ENCODE assay signal across 15 mouse cellular contexts in genomic region chr13:85290651-85291050, GRCm38 (mm10). TPM values are rescaled to one million over a fixed set of nuclear protein-coding genes. Genes with fewer than 3 reads are reported as not detected.
DNase-seq lines count a peak whose midpoint lies in the region; ATAC-seq and TF ChIP-seq lines count a peak whose summit lies in the region.
"Had no signal": no experiment of that assay in that cellular context is flagged by ENCODE, and none has a peak within 500 bp of the region (broad histone marks: within the 10 kb centered on the region; RNA-seq: fewer than 3 reads in every experiment).

No protein-coding gene starts in this region.

- DNase-seq in lung, adult 2 months, result no peak
- no peak for DNase-seq in lung, adult 18-20 months
- DNase-seq in liver, embryonic 11.5 days (ENCODE audit: low spot score), result no peak
- DNase-seq in splenic B cell, adult 2 months (ENCODE audit: low read depth, low spot score), result peak; percentile 17
- no peak for DNase-seq in hindbrain, embryonic 14.5 days (ENCODE audit: low spot score)
- DNase-seq: adrenal gland, postnatal 10 days; B cell, adult 2 months; kidney, postnatal 25 days; layer of hippocampus, postnatal 36 days; lung, embryonic 14.5 days had no signal

- 13% methylated on average over 1 of the region's 1 CpGs for WGBS in lung, adult 2 months
- WGBS in liver, embryonic 11.5 days, result 52% methylated on average over 1 of the region's 1 CpGs
- 79% methylated on average over 1 of the region's 1 CpGs for whole genome bisulfite sequencing in forebrain, embryonic 13.5 days
- 74% methylated on average over 1 of the region's 1 CpGs for whole genome bisulfite sequencing in hindbrain, embryonic 14.5 days

- no peak for ATAC-seq in erythroblast, adult 5-6 weeks (replicated peaks; ENCODE audit: low FRiP score, poor library complexity, severe bottlenecking)
- ATAC-seq in liver, embryonic 11.5 days (replicated peaks; ENCODE audit: low FRiP score), result no peak
- no peak for ATAC-seq in forebrain, embryonic 13.5 days
- no peak for ATAC-seq in hindbrain, embryonic 14.5 days (ENCODE audit: low FRiP score)
- ATAC-seq: hindbrain, postnatal 0 days had no signal

- peak overlapping the region; percentile 50 for H3K4me3 ChIP-seq in erythroblast, embryonic 14.5 days (replicated peaks)
- H3K4me3 ChIP-seq in lung, adult 2 months (replicated peaks; ENCODE audit: extremely low read depth, low read depth, low read length), result peak overlapping the region; percentile 41
- no peak overlapping the region for H3K4me3 ChIP-seq in liver, embryonic 11.5 days (ENCODE audit: low read depth, low read length)
- H3K4me3 ChIP-seq in forebrain, embryonic 13.5 days, result no peak overlapping the region
- no peak overlapping the region for H3K4me3 ChIP-seq in hindbrain, embryonic 14.5 days (replicated peaks; ENCODE audit: low read length)

- H3K27ac ChIP-seq in liver, embryonic 11.5 days (ENCODE audit: low read depth, low read length), result no peak overlapping the region
- H3K27ac ChIP-seq in forebrain, embryonic 13.5 days, result no peak overlapping the region
- no peak overlapping the region for H3K27ac ChIP-seq in hindbrain, embryonic 14.5 days
- H3K27ac ChIP-seq: embryonic facial prominence, embryonic 15.5 days had no signal

- no peak for TF ChIP-seq CTCF in lung, adult 2 months (IDR thresholded peaks at IDR 0.05; ENCODE audit: insufficient read depth, low read length)

- no peaks in the 10 kb centered on the region for H3K9me3 ChIP-seq in erythroblast, embryonic 14.5 days (ENCODE audit: control insufficient read depth, low read length)
- no peaks in the 10 kb centered on the region for H3K9me3 ChIP-seq in liver, embryonic 11.5 days (ENCODE audit: control insufficient read depth, low read length)
- H3K9me3 ChIP-seq in forebrain, embryonic 13.5 days (replicated peaks), result no peaks in the 10 kb centered on the region
- H3K9me3 ChIP-seq in hindbrain, embryonic 14.5 days (ENCODE audit: control insufficient read depth, low read length), result no peaks in the 10 kb centered on the region
- H3K9me3 ChIP-seq: embryonic facial prominence, embryonic 15.5 days had no signal

- no peaks in the 10 kb centered on the region for H3K27me3 ChIP-seq in erythroblast, embryonic 14.5 days (ENCODE audit: control insufficient read depth)
- no peaks in the 10 kb centered on the region for H3K27me3 ChIP-seq in liver, embryonic 11.5 days (replicated peaks; ENCODE audit: control insufficient read depth, insufficient read depth, low read length)
- no peaks in the 10 kb centered on the region for H3K27me3 ChIP-seq in splenic B cell, adult 2 months (ENCODE audit: control insufficient read depth, insufficient read depth, low read length, poor library complexity, severe bottlenecking)
- no peaks in the 10 kb centered on the region for H3K27me3 ChIP-seq in forebrain, embryonic 13.5 days
- no peaks in the 10 kb centered on the region for H3K27me3 ChIP-seq in hindbrain, embryonic 14.5 days (ENCODE audit: control insufficient read depth, insufficient read depth, low read length)
- H3K27me3 ChIP-seq: embryonic facial prominence, embryonic 15.5 days had no signal

- no peak for TF ChIP-seq POLR2A in lung, adult 2 months (IDR thresholded peaks at IDR 0.05; ENCODE audit: borderline replicate concordance, extremely low read depth, low read depth, low read length)

- H3K9ac ChIP-seq in liver, embryonic 11.5 days (ENCODE audit: low read depth, low read length), result no peak overlapping the region
- no peak overlapping the region for H3K9ac ChIP-seq in forebrain, embryonic 13.5 days
- H3K9ac ChIP-seq in hindbrain, embryonic 14.5 days, result no peak overlapping the region
- H3K9ac ChIP-seq: embryonic facial prominence, embryonic 15.5 days; lung, embryonic 14.5 days had no signal

- H3K36me3 ChIP-seq in erythroblast, embryonic 14.5 days (ENCODE audit: control insufficient read depth), result no peaks in the 10 kb centered on the region
- no peaks in the 10 kb centered on the region for H3K36me3 ChIP-seq in liver, embryonic 11.5 days (ENCODE audit: control insufficient read depth, insufficient read depth, low read length)
- H3K36me3 ChIP-seq in splenic B cell, adult 2 months (ENCODE audit: control insufficient read depth, insufficient read depth, low read length, poor library complexity, severe bottlenecking), result no peaks in the 10 kb centered on the region
- H3K36me3 ChIP-seq in forebrain, embryonic 13.5 days (ENCODE audit: poor library complexity, severe bottlenecking), result no peaks in the 10 kb centered on the region
- H3K36me3 ChIP-seq in hindbrain, embryonic 14.5 days (replicated peaks; ENCODE audit: control insufficient read depth, insufficient read depth), result no peaks in the 10 kb centered on the region
- H3K36me3 ChIP-seq: embryonic facial prominence, embryonic 15.5 days had no signal

- peak overlapping the region; percentile 49 for H3K4me2 ChIP-seq in liver, embryonic 11.5 days
- no peak overlapping the region for H3K4me2 ChIP-seq in forebrain, embryonic 13.5 days
- H3K4me2 ChIP-seq in hindbrain, embryonic 14.5 days (replicated peaks), result no peak overlapping the region

- peaks cover 23% of the 10 kb centered on the region for H3K4me1 ChIP-seq in erythroblast, embryonic 14.5 days (ENCODE audit: control insufficient read depth)
- H3K4me1 ChIP-seq in lung, adult 2 months (ENCODE audit: control insufficient read depth, insufficient read depth, low read length), result no peaks in the 10 kb centered on the region; the same call in 1 of the 2 replicates
- H3K4me1 ChIP-seq in liver, embryonic 11.5 days (replicated peaks; ENCODE audit: control insufficient read depth, insufficient read depth, low read length), result 0 out of 2 replicates have a peak, but pooled peaks cover 3% of the 10 kb centered on the region
- H3K4me1 ChIP-seq in forebrain, embryonic 13.5 days, result peaks cover 7% of the 10 kb centered on the region
- peaks cover 11% of the 10 kb centered on the region for H3K4me1 ChIP-seq in hindbrain, embryonic 14.5 days (replicated peaks; ENCODE audit: control insufficient read depth, insufficient read depth, low read length)

RNA-seq across cellular contexts. Expression of gene Rasa1, which starts 1.7 kb away (rescaled TPM):
- 0.04 and 0.06 TPM in 2 replicates for polyA plus RNA-seq in erythroblast, embryonic 14.5 days (2012)
- 14.6 and 29.4 TPM in 2 replicates for total RNA-seq in erythroblast, adult 5-6 weeks (2015; ENCODE audit: low replicate concordance)
- 28.4 and 30.9 TPM in 2 replicates for total RNA-seq in erythroblast, adult 5-6 weeks (2017; ENCODE audit: low replicate concordance)
- polyA plus RNA-seq in lung, adult 2 months (2012; rRNA removed), result 5.5 and 7.9 TPM in 2 replicates
- 26.6 and 30.8 TPM in 2 replicates for polyA plus RNA-seq in liver, embryonic 11.5 days (2014; fragmentation: Nextera tagmentation; extraction: Ambion mirVana)
- polyA plus RNA-seq in forebrain, embryonic 13.5 days (2015; fragmentation: Nextera tagmentation; extraction: Ambion mirVana), result 71.4 and 74.6 TPM in 2 replicates
- 70.2 and 73.5 TPM in 2 replicates for polyA plus RNA-seq in hindbrain, embryonic 14.5 days (2014; fragmentation: Nextera tagmentation; extraction: Ambion mirVana)

Comparison
In these comparisons a context has a peak if more than half of its experiments do, and no peak if none do; other contexts are left out.
1. H3K4me3 ChIP-seq: peak in erythroblast, embryonic 14.5 days (single experiment) and lung, adult 2 months (single experiment); none in liver, embryonic 11.5 days (single experiment), forebrain, embryonic 13.5 days (single experiment) and hindbrain, embryonic 14.5 days (single experiment).